Mouse (Mus musculus) layer of hippocampus, adult 9-10 months (tissue): ENCODE measurements around the gene Arl2bp.

Experiments used
- DNase-seq: peaks from one replicate; pipeline ENCODE4 v3.0.0; 2022; ENCODE audit warnings: low spot score

Gene Arl2bp

DNA sequence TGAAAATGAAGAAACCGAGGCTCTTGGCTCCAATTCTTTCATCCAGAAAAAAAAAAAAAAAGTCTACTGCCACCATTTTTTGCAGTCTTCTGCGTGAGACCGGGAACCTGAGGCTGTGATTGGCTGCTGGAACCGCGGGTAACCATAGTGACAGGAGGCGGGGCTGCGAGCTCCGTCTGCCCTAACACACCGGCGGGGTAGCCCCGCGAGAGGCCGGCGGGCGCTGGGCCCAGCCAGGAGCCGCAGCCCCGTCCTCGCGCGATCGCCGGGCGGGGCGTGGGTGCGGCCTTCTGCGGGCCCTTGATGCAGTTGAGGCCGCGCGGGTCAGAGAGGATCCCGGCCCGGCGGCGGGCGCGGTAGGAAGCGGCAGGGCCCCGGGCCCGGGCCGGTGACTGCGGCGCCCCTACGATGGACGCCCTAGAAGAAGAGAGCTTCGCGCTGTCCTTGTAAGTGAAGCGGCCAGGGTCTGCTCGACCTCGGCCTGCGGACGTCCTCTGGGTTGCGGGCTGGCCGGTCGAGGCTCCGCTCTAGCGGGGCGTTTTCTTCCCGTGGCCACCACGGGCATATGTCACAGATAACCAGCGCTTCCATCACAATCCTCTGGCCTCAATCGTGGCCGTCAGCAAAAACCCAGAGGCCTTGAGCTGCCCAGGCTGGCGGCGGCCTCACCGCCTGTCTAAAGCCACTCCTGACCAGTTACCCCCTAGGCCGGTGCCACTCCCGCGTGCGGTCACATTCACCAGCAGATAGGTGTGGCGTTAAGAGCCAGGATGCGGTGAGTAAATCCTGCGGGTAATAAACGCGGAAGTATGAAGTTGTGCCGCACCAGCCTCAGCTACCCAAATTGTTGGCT, at the start of gene Arl2bp:
Arl2bp (plus strand) TSS at position 145 of the 853 bp plus-strand sequence.
- DNase-seq = peak; percentile 82

DNA sequence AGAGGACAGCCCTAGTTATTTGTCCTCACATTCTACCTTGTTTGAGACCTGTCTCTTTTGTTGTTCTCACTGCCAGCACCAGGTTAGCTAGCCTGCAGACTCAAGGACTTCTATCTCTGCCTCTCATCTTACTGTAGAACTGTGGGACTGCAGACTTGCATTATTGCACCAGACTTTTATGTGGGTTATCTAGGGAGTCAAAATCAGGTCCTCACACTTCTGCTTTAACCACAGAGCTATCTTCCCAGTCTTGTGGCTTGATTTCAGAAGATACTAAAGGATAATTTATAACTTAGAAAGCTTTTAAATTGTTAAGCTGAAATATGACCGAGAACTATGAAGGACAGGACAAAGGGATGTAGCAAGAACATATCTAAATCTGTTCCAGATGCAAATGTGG, 41.5 kb upstream of the Arl2bp start:
- DNase-seq = no peak

DNA sequence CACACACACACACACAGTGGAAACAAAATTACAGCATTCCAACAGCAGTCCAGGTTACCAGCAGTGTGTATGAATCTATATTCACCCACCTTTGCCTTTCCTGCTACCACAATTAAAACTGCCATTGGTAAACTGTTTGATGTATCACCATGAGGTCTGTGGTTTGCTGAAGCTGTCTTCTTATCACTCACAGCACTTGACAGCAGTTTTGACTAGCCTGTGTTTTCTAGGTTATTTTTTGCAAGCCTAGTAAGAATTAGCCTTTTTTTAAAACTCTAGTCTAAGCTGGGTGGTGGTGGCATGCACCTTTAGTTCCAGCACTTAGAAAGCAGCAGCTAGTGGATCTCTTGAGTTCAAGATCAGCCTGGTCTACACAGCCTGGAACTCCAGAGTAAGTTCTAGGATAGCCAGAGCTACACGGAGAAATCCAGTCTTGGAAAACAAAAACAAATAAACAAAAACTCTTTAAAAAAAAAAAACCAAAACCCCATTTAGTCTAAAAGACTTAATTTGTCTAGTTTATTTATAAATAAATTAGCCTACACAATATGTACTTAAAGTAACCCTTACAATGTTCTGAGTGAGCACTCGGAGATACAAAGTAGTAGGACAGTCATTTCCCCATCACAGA, 32.7 kb upstream of the Arl2bp start:
- DNase-seq = no peak

DNA sequence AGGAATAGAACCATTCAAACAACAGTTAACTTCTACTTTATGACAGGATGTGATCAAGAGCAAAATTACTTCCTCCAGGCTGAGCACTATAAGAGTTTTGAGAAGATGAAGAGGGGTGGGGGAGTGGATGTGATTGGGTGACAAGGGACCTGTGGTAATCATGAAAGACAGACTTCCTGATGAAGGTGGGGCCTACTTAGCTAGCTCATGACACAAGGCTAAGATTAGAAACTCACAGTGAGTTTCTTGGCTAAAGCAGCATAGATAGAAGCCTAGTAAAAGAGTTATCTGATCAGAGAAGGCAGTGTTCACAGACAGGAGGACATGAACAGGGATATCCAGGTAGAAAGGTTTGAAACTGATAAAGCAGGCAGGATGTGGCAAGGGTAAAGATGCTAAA, 32.2 kb upstream of the Arl2bp start:
- no peak for DNase-seq

DNA sequence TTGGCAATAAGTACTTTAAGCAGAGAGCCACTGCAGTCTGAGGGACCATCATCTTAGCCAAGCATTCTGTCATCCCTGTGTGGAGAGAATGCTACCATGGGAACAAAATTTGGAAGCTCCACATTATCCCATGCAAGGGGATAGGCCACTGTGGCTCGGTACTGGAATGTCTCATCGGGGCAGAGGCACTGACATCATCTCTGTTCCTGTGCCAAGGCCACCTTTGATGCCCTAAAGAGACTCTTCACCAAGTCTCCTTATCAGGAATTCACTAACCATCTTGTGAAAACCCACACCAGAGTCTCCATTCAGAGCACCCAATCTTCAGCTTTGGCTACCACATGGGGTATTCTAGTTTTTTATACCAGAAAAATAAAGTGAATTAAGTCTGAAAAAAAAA, 25.2 kb upstream of the Arl2bp start:
- no peak for DNase-seq

DNA sequence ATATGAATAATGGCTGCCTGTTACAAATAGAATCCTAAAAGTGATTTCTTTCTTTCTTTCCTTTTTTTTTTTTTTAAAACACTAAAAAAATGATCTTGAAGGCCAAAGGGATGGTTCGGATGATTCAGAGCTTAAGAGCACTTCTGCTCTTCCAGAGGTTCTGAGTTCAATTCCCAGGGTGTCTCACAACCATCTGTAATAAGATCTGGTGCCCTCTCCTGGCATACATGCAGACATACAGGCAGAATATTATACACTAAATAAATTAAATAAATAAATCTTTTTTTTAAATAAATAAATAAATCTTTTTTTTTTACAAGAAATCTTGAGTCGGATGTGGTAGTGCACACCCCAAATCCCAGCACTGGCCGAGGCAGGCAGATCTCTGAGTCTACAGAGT, 24.5 kb upstream of the Arl2bp start:
- DNase-seq = no peak

DNA sequence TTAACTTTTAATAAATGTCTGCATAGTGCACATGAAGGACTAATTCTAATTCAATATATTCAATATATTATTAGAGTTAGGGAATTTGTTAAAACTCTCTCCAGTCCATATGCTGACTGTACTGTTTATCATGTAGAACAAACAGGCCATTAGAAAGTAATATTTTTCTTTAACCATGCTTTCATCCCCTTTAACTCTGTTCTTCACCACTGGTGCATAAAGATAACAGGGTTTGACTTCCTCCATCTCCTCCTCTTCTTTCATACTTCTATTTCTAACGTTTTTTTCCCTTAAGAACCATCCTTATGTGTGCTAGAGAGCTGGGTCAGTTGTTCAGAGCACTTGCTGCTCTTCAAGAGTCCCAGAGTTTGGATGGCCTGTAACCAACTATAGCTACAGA, 21.2 kb upstream of the Arl2bp start:
- DNase-seq = no peak

DNA sequence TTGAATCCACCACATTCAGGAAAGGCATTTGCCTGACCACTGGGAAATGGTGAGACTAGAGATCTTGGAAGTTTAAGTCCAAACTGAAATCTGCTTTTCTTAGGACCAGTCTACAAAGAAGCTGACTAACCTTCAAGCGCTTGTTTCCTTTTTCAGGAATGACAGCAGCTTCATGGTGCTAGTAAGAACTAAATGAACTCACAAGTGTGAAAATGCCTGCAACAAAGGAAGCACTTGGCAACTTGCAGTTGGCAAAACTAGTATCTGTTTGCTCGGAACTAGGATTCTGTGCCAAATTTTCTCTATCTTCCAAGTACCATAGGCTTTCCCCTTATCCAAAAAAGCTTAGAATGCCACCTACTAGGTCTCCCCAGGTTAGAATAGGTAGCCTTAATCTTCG, 20.2 kb upstream of the Arl2bp start:
- no peak for DNase-seq

DNA sequence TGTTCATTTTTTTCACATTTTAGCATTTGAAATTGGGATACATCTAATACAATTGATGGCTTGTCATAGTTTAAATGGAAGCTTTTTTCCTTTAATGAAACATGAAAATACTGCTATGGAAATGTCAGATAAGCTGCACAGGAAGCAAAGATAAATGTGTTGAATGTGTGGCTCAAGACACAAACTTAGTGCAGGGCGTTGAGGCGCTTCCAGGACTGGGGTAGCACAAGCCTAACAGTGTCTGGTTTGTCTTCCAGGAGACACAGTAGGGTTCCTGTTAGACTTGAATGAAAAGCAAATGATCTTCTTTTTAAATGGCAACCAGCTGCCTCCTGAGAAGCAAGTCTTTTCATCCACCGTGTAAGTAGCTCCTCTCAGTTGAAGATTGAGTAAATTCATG, 16.9 kb upstream of the Arl2bp start:
- no peak for DNase-seq

DNA sequence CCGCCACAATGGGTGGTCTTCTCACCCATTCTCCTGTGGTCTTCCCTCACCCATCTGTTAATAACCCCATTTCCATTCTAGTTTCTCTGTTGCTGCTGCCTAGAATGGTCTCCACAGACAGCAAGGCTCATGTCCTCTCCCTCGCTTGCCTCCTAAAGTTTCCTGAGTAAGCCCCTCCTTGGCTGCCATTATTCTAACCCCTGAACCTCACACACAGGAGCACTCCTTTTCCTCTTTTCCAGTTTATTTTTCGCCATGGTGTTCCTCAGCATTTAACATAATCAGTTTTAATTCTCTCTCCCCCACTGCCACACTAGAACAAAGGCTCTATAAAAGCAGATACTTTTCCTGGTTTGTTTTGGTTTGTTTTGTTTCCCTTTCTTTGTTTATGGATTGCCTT, 13.4 kb upstream of the Arl2bp start:
- no peak for DNase-seq

DNA sequence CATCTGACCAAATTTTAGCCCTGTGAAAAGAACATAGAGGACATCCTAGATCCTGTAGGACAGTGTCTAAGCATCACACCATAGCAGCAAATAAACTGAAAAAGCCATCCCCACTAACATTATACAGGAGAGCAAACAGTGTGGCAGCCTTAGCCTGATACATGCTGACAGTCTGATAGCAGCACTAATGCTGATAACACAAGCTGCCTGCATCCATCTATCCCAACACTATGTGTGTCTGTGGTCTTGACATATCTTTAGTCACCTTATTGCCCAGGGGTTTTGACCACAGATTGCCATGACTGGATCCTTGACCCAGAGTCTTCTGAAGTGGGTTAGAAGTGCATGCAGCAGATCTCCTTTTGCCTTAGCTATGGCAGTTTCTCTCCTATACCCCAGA, 11.4 kb upstream of the Arl2bp start:
- no peak for DNase-seq

DNA sequence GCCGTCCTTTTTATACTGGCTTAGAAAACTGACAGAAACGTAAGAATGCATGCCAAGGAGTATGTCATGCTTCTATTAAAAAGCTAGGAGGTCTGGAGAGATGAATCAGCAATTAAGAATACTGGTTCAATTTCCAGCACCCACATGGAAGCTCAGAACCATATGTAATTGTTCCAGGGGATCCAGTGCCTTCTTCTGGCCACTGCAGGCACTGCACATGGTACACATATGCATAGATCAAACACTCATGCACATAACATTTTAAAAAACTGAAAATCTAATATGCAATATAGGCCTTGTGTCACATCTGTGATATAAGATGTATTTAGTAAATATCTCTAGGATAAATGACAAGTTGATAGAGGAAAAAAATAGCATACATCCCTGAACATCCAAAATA, 8.4 kb upstream of the Arl2bp start:
- DNase-seq = no peak

DNA sequence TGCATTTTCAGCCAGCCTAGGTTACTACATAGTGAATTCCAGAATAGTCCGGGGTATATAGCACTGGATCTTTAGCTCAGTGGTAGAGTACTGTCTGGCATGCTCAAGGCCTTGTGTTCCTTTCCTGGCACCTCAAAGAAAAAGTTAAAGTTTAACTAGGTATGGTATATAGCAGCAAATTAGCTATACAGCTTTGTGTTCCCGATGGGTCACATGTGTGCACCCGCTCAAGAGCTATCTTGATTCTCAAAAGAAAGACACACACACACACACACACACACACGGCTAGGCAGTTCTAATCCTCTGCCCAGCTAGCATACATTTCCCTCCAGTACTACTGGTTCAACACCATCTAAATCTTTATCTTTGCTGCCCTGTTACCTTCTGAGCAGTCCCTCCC, 6.0 kb upstream of the Arl2bp start:
- no peak for DNase-seq

DNA sequence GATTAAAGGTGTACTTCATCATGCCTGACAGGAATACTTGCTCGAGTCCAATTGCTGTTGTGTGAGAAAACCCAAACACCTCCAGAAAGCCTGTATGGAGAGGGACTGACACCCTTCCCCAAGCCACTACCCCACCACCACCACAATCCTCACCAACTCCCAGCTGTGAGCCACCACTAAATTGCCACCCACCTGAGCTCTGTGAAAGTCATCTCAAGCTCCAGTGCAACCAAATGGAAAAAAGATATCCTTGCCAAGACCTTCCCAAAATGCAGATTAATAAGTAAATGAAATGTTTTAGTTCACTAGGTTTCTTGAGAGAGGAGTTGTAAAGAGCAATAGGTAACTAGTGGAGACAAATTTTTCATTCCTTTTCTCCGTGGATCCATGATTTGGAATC, 1.7 kb upstream of the Arl2bp start:
- DNase-seq = no peak

DNA sequence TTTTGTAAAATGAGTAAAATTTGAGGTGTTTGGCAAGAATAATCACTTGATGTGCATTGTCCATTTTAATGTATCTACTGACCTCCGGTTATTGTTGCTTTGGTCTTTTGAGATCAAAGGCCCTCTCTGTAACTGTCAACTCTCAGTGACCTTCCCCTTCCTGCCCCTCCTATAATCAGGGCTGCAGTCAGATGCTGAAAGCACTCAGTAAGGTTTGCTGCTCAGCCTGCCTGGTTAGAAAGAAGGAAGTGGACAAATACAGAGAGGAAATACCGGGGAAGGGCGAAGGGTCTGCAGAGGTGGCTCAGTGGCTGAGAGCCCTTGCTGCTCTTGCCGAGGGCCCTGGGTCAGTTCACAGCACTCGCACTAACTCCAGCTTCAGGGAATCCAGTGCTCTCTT, 8.0 kb downstream of the Arl2bp start:
- no peak for DNase-seq

DNA sequence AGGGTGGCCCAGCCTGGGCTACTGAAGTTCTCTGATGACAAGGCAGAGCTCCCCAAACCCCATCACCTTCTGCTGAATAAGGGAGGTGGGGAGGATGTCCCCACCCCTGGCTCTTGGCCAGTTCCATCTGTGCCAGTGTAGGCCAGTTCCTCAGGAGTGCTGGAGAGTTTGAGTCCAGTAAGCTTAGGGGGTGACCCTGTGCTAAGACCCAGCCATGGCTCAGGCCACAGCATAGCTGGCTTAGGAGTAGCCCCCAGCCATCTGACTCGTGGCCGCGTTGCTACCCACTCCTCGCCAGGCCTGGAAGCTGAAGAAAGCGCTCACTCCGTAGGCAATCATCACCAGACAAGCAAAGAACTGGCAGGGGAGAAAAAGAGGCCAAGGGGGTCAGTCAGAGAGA, 9.5 kb downstream of the Arl2bp start:
- DNase-seq = no peak

DNA sequence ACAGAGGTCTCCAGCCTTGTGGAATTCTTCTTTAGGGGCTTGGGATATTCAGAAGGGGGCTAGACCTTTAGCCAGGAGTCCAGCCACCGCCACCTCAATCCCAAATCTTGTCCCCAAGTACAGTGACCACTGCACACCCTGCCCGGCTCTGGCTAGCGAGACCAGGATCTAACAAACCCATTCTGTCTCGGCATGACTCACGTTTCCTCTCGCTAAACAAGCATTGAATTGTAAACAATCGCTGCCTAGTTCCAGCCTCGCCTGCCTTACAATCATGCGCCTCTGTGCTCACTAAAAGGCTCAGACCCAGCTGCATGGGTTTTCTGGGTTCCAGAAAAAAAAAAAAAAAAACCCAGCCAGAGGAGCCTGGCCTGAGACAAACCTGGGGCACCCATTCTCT, 12.2 kb downstream of the Arl2bp start:
- peak; percentile 48 for DNase-seq

DNA sequence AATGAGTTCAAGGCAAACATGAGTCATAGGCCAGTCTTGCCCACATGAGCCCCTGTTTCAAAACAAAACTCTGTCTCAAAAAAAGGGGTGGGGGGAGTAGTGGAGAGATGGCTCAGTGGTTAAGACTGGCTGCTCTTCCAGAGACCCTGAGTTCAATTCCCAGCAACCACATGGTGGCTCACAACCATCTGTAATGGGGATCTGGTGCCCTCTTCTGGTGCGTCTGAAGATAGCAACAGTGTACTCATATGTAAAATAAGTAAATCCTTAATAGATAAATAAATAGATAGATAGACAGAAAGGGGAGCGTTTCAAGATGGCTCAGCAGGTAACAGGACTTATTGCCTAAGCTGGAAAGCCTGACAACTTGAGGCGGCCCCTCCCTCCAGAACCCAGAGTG, 14.0 kb downstream of the Arl2bp start:
- DNase-seq = no peak

DNA sequence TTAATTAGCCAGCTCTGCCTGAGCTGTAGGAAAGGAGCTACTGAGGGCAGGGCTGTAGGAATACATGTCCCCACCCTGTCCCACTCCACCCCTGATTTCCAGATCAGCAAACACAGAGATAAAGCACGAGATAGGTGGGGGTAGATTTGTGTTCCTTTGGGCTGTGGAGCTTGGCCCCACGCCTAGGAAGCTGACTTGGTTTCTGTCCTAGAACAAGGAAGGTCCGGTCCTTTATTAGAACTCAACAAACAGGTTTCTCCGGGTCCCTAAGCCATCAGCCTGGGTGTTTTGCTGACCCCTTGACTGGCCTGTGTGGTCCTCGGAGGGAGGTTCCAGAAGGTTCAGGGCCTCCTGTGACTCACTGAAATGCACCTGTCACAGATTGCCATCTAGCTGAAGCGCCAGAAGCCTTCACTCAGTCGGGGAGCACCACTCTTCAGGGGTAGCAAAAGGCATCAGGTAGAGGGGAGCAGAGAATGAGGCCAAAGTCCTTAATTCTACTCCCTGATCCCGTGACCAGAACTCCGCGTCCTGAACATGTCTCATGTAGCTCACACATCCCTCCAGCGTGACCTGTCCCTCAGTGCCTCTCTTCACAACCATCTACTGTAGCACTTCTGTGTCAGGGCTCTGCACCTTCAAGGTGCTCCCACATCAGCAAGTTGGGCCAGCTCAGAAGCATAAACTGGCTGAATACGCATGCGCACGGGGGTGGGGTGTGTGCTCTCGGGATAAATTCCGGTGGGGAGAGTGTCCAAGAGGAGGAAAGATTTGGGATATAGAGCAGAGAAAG, 16.5 kb downstream of the Arl2bp start:
- DNase-seq = no peak

DNA sequence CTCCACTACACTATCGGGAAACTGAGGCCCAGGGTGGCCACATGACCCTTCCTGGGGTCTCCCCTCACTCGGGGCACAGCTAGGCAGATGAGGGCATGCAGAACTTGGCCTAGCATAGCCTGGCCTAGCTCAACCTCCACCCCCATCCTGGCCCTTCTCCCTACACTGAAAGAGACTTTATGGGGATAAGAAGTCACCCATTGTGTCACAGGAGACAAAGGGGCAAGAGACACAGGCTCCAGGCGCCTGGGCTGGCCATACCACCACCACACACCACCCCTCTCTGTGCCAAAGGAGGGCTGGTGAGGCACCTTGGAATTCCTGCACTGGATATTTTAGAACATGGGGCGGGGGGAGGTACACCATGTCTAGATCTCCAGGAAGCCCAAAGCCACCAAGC, 17.9 kb downstream of the Arl2bp start:
- DNase-seq = no peak

DNA sequence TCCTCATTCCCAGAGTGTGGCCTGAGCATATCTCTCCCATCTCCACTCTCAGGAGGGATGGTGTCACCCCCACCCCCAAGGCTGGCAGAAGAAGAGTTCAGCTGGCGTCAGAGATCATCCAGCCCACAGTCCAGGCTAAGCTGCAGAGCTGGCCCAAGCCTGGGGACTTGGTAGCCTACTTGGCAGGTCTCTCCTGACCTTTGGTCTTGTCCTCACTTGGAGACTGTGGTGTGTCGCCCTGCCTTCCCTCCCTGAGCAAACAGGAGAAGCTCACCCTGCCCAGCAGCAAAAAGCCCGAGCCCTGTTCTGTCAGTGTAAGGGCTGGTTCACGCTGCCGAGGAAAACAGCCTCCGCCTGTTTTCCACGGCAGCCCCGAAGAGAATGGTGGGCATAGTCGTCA, 19.6 kb downstream of the Arl2bp start:
- no peak for DNase-seq

DNA sequence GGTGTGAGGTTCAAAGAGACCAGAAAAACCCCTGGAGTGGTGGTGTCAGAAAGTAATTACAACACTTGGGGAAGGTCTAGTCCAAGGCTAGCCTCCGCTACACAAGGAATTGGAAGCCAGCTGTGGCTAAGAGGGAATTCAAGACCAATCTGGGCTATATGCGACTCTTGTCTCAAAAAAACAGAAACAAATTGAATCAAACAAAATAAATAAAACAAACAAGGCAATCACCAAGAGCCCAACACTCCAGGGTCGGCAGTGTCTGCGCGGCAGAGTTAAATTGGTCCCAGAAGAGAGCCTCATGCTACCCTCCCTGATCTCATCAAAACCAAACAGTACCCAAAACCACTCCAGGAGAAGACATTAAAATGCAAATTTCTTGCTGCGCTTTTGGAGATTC, 28.3 kb downstream of the Arl2bp start:
- DNase-seq = no peak

DNA sequence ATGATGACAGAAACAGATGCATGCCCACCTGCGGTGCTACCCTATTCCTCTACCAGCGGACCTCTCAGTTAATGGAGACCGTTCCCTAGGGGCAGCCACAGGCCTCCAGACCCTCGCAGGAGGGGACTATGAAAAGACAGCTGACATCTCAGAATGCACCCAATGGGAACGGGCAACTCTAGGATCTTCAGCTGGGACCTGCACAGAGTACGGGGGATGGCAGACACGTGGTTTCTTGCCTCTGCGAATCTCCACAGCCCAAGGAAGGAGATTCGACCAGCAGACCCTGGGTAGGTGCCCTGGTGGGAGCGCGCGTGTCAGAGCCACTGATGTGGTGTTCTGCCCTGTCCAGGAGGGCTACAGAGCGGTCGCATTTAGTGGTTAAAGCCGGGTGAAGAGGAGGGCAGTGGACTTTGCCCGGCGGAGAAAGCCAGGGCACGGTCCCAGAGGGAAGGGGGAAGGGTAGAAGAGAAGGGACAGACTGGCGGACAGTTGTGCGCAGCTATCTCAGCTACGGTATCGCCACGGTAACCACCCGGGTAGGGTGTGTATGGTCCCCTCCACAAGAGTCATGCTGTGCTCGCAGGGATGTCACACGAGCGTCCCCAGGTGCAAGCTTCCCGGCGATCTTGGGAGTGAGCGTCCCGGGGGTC, 29.1 kb downstream of the Arl2bp start:
- no peak for DNase-seq
